Mouse (Mus musculus) embryonic facial prominence, embryonic 13.5 days (tissue): ENCODE results near the gene Pimreg. TPM values are rescaled to one million over a fixed set of nuclear protein-coding genes. Genes with fewer than 3 reads are reported as not detected.

Experiments
- ATAC-seq: fragments of 200-750 bp; cut with Nextera tagmentation; 2 replicates; pipeline ENCODE4 v1.8.0; 2017; ENCODE audit warnings: low read depth; ENCODE audit not compliant: insufficient number of reproducible peaks, insufficient read depth, low FRiP score, low TSS enrichment
- H3K27ac ChIP-seq: fragments of 300-500 bp; sonication (generic); 2 replicates; pipeline ENCODE4 v1.5.1; 2015; ENCODE audit warnings: moderate library complexity, mild to moderate bottlenecking, inconsistent platforms
- H3K27me3 ChIP-seq: fragments of 300-500 bp; sonication (generic); 2 replicates; pipeline ENCODE4 v1.6.1; 2015; ENCODE audit warnings: mild to moderate bottlenecking, inconsistent platforms
- H3K36me3 ChIP-seq: fragments of 300-500 bp; sonication (generic); 2 replicates; pipeline ENCODE4 v1.6.1; 2015; ENCODE audit warnings: mild to moderate bottlenecking, inconsistent platforms
- H3K4me1 ChIP-seq: fragments of 300-500 bp; sonication (generic); 2 replicates; pipeline ENCODE4 v1.6.1; 2015; ENCODE audit warnings: inconsistent platforms
- H3K4me2 ChIP-seq: fragments of 300-500 bp; sonication (generic); 2 replicates; pipeline ENCODE4 v1.6.1; 2015; ENCODE audit warnings: moderate library complexity, mild to moderate bottlenecking, inconsistent platforms
- H3K4me3 ChIP-seq: fragments of 300-500 bp; sonication (generic); 2 replicates; pipeline ENCODE4 v1.5.1; 2015; ENCODE audit warnings: mild to moderate bottlenecking, inconsistent platforms
- H3K9ac ChIP-seq: fragments of 300-500 bp; sonication (generic); 2 replicates; pipeline ENCODE4 v1.6.1; 2015; ENCODE audit warnings: mild to moderate bottlenecking, inconsistent platforms
- H3K9me3 ChIP-seq: fragments of 300-500 bp; sonication (generic); 2 replicates; pipeline ENCODE4 v1.6.1; 2016; ENCODE audit warnings: inconsistent platforms
- WGBS: fragments of 180-500 bp; shearing (Covaris S2); methylation state at CpG from one replicate; pipeline ENCODE4 v1.1.7; 2015; ENCODE audit warnings: mixed read lengths; 5-methylcytosine and 5-hydroxymethylcytosine counted together
- polyA plus RNA-seq: library from polyadenylated mRNA; unstranded; fragments of >200 nt; fragmentation: Nextera tagmentation; extraction: Ambion mirVana; gene quantifications from 2 replicates; pipeline ENCODE4 v1.2.1, GENCODE M21; 2015

Gene Pimreg
- polyA plus RNA-seq, 1 experiment from 2014 or later, result 128 TPM

GRCm38 (mm10) chr11:72050895-72051858, 9.3 kb downstream of the Pimreg start:
- ATAC-seq, result peak; percentile 12; the same call in 1 of the 2 replicates
- H3K9ac ChIP-seq, result peak overlapping the region; percentile 69
- no peaks in the 10 kb centered on the region for H3K9me3 ChIP-seq
- H3K36me3 ChIP-seq, result peaks cover 9% of the 10 kb centered on the region
- H3K27me3 ChIP-seq, result peaks cover 25% of the 10 kb centered on the region
- 2% methylated on average over 45 of the region's 45 CpGs for WGBS
- H3K4me1 ChIP-seq, result peaks cover 54% of the 10 kb centered on the region
- no peak overlapping the region for H3K27ac ChIP-seq
- H3K4me2 ChIP-seq, result peak overlapping the region; percentile 88
- peak overlapping the region; percentile 53 for H3K4me3 ChIP-seq

GRCm38 (mm10) chr11:72052221-72052620, 10.4 kb downstream of the Pimreg start:
- no peak overlapping the region for H3K27ac ChIP-seq
- H3K36me3 ChIP-seq, result no peaks in the 10 kb centered on the region
- no peak overlapping the region for H3K9ac ChIP-seq
- 22% methylated on average over 3 of the region's 3 CpGs for WGBS
- ATAC-seq, result no peak
- peaks cover 64% of the 10 kb centered on the region for H3K4me1 ChIP-seq
- H3K4me2 ChIP-seq, result no peak overlapping the region
- H3K27me3 ChIP-seq, result peaks cover 25% of the 10 kb centered on the region
- H3K4me3 ChIP-seq, result no peak overlapping the region
- no peaks in the 10 kb centered on the region for H3K9me3 ChIP-seq

- no peak overlapping the region for H3K4me2 ChIP-seq
- peaks cover 25% of the 10 kb centered on the region for H3K27me3 ChIP-seq
- no peak for ATAC-seq
- H3K9ac ChIP-seq, result no peak overlapping the region
- H3K4me1 ChIP-seq, result peaks cover 65% of the 10 kb centered on the region
- H3K27ac ChIP-seq, result no peak overlapping the region
- H3K9me3 ChIP-seq, result no peaks in the 10 kb centered on the region
- WGBS, result 15% methylated on average over 5 of the region's 5 CpGs
- no peaks in the 10 kb centered on the region for H3K36me3 ChIP-seq
- H3K4me3 ChIP-seq, result no peak overlapping the region
Observed at GRCm38 (mm10) chr11:72052636-72053035, 10.8 kb downstream of the Pimreg start.

GRCm38 (mm10) chr11:72055176-72055575, 13.3 kb downstream of the Pimreg start:
- Histone ChIP-seq H3K27me3 (peaks cover 15% of the 10 kb centered on the region; the same call in 1 of the 2 replicates), H3K4me2 (no peak overlapping the region), H3K4me3 (no peak overlapping the region), H3K27ac (0 out of 2 replicates have a peak overlapping the region, but pooled peaks have one; percentile 7), H3K4me1 (peaks cover 57% of the 10 kb centered on the region), H3K36me3 (no peaks in the 10 kb centered on the region), H3K9me3 (no peaks in the 10 kb centered on the region), H3K9ac (no peak overlapping the region)
- ATAC-seq, result no peak
- WGBS, result 5% methylated on average over 2 of the region's 2 CpGs

- Histone ChIP-seq H3K9ac (0 out of 2 replicates have a peak overlapping the region, but pooled peaks have one; percentile 6), H3K4me1 (peaks cover 38% of the 10 kb centered on the region), H3K9me3 (no peaks in the 10 kb centered on the region), H3K27me3 (no peaks in the 10 kb centered on the region), H3K4me3 (no peak overlapping the region), H3K27ac (no peak overlapping the region), H3K36me3 (no peaks in the 10 kb centered on the region), H3K4me2 (no peak overlapping the region)
- WGBS, result 73% methylated on average over 3 of the region's 3 CpGs
- ATAC-seq, result no peak
Observed at GRCm38 (mm10) chr11:72057166-72057565, 15.3 kb downstream of the Pimreg start.

- Histone ChIP-seq H3K4me1 (peaks cover 19% of the 10 kb centered on the region), H3K4me2 (no peak overlapping the region), H3K27me3 (no peaks in the 10 kb centered on the region), H3K27ac (no peak overlapping the region), H3K9me3 (peaks cover 14% of the 10 kb centered on the region), H3K36me3 (peaks cover 4% of the 10 kb centered on the region; the same call in 1 of the 2 replicates), H3K4me3 (no peak overlapping the region), H3K9ac (no peak overlapping the region)
- ATAC-seq, result no peak
- WGBS, result 75% methylated on average over 9 of the region's 9 CpGs
Observed at GRCm38 (mm10) chr11:72060416-72060815, 18.6 kb downstream of the Pimreg start.

- H3K36me3 ChIP-seq, result peaks cover 4% of the 10 kb centered on the region; the same call in 1 of the 2 replicates
- peaks cover 15% of the 10 kb centered on the region for H3K9me3 ChIP-seq
- H3K4me1 ChIP-seq, result peaks cover 12% of the 10 kb centered on the region
- no peak overlapping the region for H3K4me2 ChIP-seq
- no peak overlapping the region for H3K9ac ChIP-seq
- no peak overlapping the region for H3K4me3 ChIP-seq
- ATAC-seq, result no peak
- H3K27ac ChIP-seq, result no peak overlapping the region
- no peaks in the 10 kb centered on the region for H3K27me3 ChIP-seq
- WGBS, result 77% methylated on average over 13 of the region's 13 CpGs
Observed at GRCm38 (mm10) chr11:72061093-72061620, 19.3 kb downstream of the Pimreg start.

GRCm38 (mm10) chr11:72064414-72064813, 22.6 kb downstream of the Pimreg start:
- no peak for ATAC-seq
- Histone ChIP-seq H3K4me2 (no peak overlapping the region), H3K4me3 (no peak overlapping the region), H3K27ac (no peak overlapping the region), H3K27me3 (no peaks in the 10 kb centered on the region), H3K9ac (no peak overlapping the region), H3K4me1 (peaks cover 3% of the 10 kb centered on the region; the same call in 1 of the 2 replicates), H3K9me3 (peaks cover 15% of the 10 kb centered on the region), H3K36me3 (peaks cover 4% of the 10 kb centered on the region; the same call in 1 of the 2 replicates)
- 77% methylated on average over 6 of the region's 6 CpGs for WGBS

GRCm38 (mm10) chr11:72065103-72065502, 23.3 kb downstream of the Pimreg start:
- no peak overlapping the region for H3K27ac ChIP-seq
- H3K4me2 ChIP-seq, result no peak overlapping the region
- no peaks in the 10 kb centered on the region for H3K27me3 ChIP-seq
- H3K4me1 ChIP-seq, result peaks cover 3% of the 10 kb centered on the region; the same call in 1 of the 2 replicates
- ATAC-seq, result no peak
- no peak overlapping the region for H3K4me3 ChIP-seq
- peaks cover 15% of the 10 kb centered on the region for H3K9me3 ChIP-seq
- no peak overlapping the region for H3K9ac ChIP-seq
- H3K36me3 ChIP-seq, result peaks cover 4% of the 10 kb centered on the region; the same call in 1 of the 2 replicates
- 92% methylated on average over 8 of the region's 8 CpGs for WGBS

GRCm38 (mm10) chr11:72066330-72066729, 24.5 kb downstream of the Pimreg start:
- Histone ChIP-seq H3K9me3 (peaks cover 15% of the 10 kb centered on the region), H3K4me3 (no peak overlapping the region), H3K27me3 (no peaks in the 10 kb centered on the region), H3K4me1 (peaks cover 3% of the 10 kb centered on the region; the same call in 1 of the 2 replicates), H3K4me2 (no peak overlapping the region), H3K27ac (no peak overlapping the region), H3K9ac (no peak overlapping the region), H3K36me3 (peaks cover 4% of the 10 kb centered on the region; the same call in 1 of the 2 replicates)
- no peak for ATAC-seq
- WGBS, result 40% methylated on average over 6 of the region's 6 CpGs

- 78% methylated on average over 5 of the region's 5 CpGs for WGBS
- no peaks in the 10 kb centered on the region for H3K27me3 ChIP-seq
- no peak overlapping the region for H3K27ac ChIP-seq
- H3K36me3 ChIP-seq, result peaks cover 4% of the 10 kb centered on the region; the same call in 1 of the 2 replicates
- H3K9me3 ChIP-seq, result peaks cover 15% of the 10 kb centered on the region
- ATAC-seq, result no peak
- H3K4me1 ChIP-seq, result peaks cover 3% of the 10 kb centered on the region; the same call in 1 of the 2 replicates
- H3K9ac ChIP-seq, result no peak overlapping the region
- H3K4me3 ChIP-seq, result no peak overlapping the region
- H3K4me2 ChIP-seq, result no peak overlapping the region
Observed at GRCm38 (mm10) chr11:72067326-72067725, 25.5 kb downstream of the Pimreg start.
